Mouse (Mus musculus) cerebellum, postnatal 4 days (tissue): ENCODE measurements at regions not wholly inside any gene's neighbourhood (a gene's known extent, or its start where the extent isn't known, plus 50 kb on each side); places are given as distances from the start of the nearest gene placed in this dataset.

Experiments
- DNase-seq, 2 experiments: peaks; one replicate each; pipeline ENCODE4 v3.0.0; 2022; ENCODE audit warnings: low spot score in 2 of 2, mixed read lengths in 1 of 2

DNA sequence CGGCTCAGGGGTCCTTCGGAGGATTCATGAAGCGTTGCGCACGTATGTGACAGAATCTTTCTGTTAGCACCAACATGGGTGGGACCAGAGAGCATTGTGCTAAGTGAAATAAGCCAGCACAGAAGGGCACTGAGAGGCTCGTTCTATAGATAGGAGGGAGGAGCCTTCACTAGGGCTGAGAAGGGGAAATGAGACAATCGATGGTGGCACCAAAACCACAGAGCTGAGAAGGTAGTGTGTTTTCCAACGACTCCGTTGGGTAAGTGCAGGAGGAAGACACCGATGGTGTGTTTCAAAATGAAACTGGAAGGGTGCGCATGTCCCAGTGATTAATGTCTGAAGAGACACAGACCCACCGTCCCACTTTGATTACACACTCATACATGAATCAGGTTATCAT, 54.7 kb upstream of the Krtap11-1 start:
- DNase-seq: no peak

DNA sequence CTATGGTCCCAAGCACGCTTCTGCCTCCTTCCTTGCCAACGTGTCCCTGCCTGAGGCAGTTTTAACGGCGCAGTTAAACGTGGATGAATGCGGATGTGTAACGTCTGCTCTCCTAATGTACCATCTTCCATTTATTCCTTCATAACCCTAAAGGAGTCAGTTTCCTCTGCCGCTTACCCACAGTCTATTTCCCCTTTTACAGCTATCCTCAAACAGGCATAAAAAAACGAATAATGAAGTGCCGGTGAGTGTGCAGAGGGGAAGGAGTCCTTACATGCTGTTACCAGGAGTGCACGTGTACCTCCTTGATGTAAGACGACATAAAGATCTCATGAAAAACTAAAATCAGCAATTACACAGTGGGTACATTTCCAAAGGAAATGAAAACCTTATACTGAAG, 54.3 kb upstream of the Krtap11-1 start:
- DNase-seq: no peak
